Mouse (Mus musculus) limb, embryonic 12.5 days (tissue): Measurements from ENCODE around the gene Esp22. TPM values are rescaled to one million over a fixed set of nuclear protein-coding genes. Genes with fewer than 3 reads are reported as not detected.
"Not testable (repeated sequence)": the region's sequence is repeated elsewhere in the genome, so short reads cannot be mapped to it uniquely, and the experiment has no call there.

Experiments used
- ATAC-seq: fragments of 200-750 bp; cut with Nextera tagmentation; 2 replicates; pipeline ENCODE4 v1.8.0; 2017; ENCODE audit warnings: low read depth, moderate TSS enrichment; ENCODE audit not compliant: insufficient number of reproducible peaks, insufficient read depth, low FRiP score, low TSS enrichment
- H3K27ac ChIP-seq: fragments of 300-500 bp; sonication (generic); 2 replicates; pipeline ENCODE4 v1.5.1; 2016; ENCODE audit warnings: mild to moderate bottlenecking, moderate library complexity
- H3K27me3 ChIP-seq: fragments of 300-500 bp; sonication (generic); 2 replicates; pipeline ENCODE4 v1.6.1; 2016; ENCODE audit warnings: mild to moderate bottlenecking, moderate library complexity
- H3K36me3 ChIP-seq: fragments of 300-500 bp; sonication (generic); 2 replicates; pipeline ENCODE4 v1.6.1; 2016; ENCODE audit warnings: mild to moderate bottlenecking, moderate library complexity
- H3K4me1 ChIP-seq: fragments of 300-500 bp; sonication (generic); replicated peaks from 2 replicates; pipeline ENCODE4 v1.6.1; 2016
- H3K4me2 ChIP-seq: fragments of 300-500 bp; sonication (generic); 2 replicates; pipeline ENCODE4 v1.6.1; 2016; ENCODE audit warnings: mild to moderate bottlenecking, moderate library complexity
- H3K4me3 ChIP-seq: fragments of 300-500 bp; sonication (generic); replicated peaks from 2 replicates; pipeline ENCODE4 v1.5.1; 2016; ENCODE audit warnings: mild to moderate bottlenecking
- H3K9ac ChIP-seq: fragments of 300-500 bp; sonication (generic); replicated peaks from 2 replicates; pipeline ENCODE4 v1.6.1; 2016; ENCODE audit warnings: mild to moderate bottlenecking, moderate library complexity
- H3K9me3 ChIP-seq: fragments of 300-500 bp; sonication (generic); 2 replicates; pipeline ENCODE4 v1.6.1; 2016; ENCODE audit warnings: mild to moderate bottlenecking, moderate library complexity
- WGBS: fragments of 180-500 bp; shearing (Covaris S2); methylation state at CpG from one replicate; pipeline ENCODE4 v1.1.7; 2016; 5-methylcytosine and 5-hydroxymethylcytosine counted together
- polyA plus RNA-seq: library from polyadenylated mRNA; unstranded; fragments of >200 nt; fragmentation: Nextera tagmentation; extraction: Ambion mirVana; gene quantifications from 2 replicates; pipeline ENCODE4 v1.2.1, GENCODE M21; 2016

Esp22 gene
- polyA plus RNA-seq, result not detected in 2 replicates

DNA sequence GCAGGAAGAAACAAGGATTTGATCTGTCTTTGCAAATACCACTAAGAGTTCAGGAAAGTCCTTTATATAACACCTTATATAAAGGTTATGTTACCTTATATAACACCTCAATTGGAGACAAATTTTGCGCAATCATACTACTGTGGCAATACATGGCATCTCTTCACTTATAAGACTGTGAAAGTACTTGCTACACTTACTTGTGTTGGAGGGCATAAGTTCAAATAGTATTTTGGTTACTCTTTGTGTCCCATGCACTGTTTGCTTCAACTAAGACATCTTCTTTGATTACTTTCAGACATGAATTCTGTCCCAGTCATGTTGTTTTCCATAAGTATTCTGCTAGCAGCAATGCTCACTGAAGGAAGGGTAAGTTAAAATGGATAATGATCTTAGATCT is at the start of gene Esp22:
TSS of gene Esp22 (plus strand) at position 301 of the 400 bp plus-strand sequence.
- Histone ChIP-seq H3K4me3 (no peak within 1 kb of the TSS), H3K4me1 (no peaks in the 10 kb centered on the region), H3K27me3 (no peaks in the 10 kb centered on the region), H3K9me3 (peaks cover 18% of the 10 kb centered on the region), H3K9ac (no peak within 1 kb of the TSS), H3K4me2 (no peak within 1 kb of the TSS), H3K27ac (no peak within 1 kb of the TSS), H3K36me3 (no peaks in the 10 kb centered on the region)
- WGBS, result 90% methylated on average over 1 of the region's 1 CpGs
- no peak for ATAC-seq

DNA sequence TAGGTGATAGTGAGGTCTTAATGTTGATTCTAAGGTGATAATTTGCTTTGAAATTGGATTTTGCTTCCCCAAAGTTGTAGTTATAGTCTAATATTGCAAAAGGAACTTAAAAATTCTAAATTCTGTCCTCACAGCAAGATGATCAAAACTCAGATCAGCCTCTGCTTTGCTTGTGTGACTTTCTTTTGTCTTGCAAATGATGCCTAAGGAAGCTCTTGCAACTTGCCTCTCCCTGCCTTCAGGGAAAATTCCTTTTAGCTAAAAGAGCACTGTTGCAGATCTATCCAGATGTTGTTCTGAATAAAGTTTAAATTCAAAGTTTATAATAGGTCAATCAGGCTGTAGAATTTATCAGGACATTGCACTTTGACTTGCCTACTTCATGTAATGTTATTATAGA is 31.5 kb upstream of the Esp22 start:
- no peaks in the 10 kb centered on the region for H3K4me1 ChIP-seq
- no peaks in the 10 kb centered on the region for H3K36me3 ChIP-seq
- no peak overlapping the region for H3K9ac ChIP-seq
- no peaks in the 10 kb centered on the region for H3K27me3 ChIP-seq
- H3K9me3 ChIP-seq, result peaks cover 26% of the 10 kb centered on the region
- ATAC-seq, result no peak
- H3K4me2 ChIP-seq, result no peak overlapping the region
- H3K4me3 ChIP-seq, result no peak overlapping the region
- H3K27ac ChIP-seq, result no peak overlapping the region

- Histone ChIP-seq H3K27me3 (no peaks in the 10 kb centered on the region), H3K9ac (no peak within 1 kb of the TSS), H3K4me3 (no peak within 1 kb of the TSS), H3K27ac (no peak within 1 kb of the TSS), H3K4me2 (no peak within 1 kb of the TSS), H3K36me3 (no peaks in the 10 kb centered on the region), H3K9me3 (peaks cover 19% of the 10 kb centered on the region), H3K4me1 (no peaks in the 10 kb centered on the region)
- no peak for ATAC-seq
- 55% methylated on average over 1 of the region's 1 CpGs for WGBS
Observed at GRCm38 (mm10) chr17:39076937-39077336, 18.2 kb upstream of the Esp22 start, which contains the start of gene Esp23. Gene Esp23 (minus strand): TSS chr17:39077037.

DNA sequence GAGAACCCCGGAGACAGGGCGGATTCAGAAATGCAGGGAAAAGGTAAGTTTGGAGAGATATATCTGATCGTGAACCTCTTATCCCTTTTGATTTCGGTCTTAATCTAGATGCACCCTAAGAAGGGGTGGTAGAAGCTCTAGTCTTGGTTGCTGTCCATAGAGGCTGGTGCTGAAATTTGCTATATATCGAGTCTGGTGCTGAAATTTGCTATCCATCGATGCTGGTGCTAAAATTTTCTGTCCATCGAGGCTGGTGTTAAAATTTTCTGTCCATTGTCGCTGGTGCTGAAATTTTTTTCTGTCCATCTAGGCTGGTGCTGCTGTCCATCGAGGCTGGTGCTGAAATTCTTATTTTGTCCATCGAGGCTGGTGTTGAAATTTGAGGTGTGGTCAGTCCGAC is 12.0 kb downstream of the Esp22 start:
- not testable (repeated sequence) for H3K27me3 ChIP-seq, H3K4me1 ChIP-seq, H3K27ac ChIP-seq, ATAC-seq, H3K9ac ChIP-seq, H3K4me2 ChIP-seq, H3K36me3 ChIP-seq, H3K4me3 ChIP-seq
- 74% methylated on average over 11 of the region's 11 CpGs for WGBS
- peaks cover 44% of the 10 kb centered on the region for H3K9me3 ChIP-seq

DNA sequence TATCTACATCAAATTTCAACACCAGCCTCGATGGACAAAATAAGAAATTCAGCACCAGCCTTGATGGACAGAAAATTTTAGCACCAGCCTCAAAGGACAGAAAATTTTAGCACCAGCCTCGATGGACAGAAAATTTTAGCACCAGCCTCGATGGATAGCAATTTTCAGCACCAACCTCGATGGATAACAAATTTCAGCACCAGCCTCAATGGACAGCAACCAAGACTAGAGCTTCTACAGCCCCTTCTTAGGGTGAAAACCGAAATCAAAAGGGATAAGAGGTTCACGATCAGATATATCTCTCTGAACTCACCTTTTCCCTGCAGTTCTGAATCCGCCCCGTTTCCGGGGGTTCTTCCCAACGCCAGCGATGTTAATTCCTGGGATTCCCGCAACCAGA is 34.0 kb downstream of the Esp22 start:
- not testable (repeated sequence) for H3K9ac ChIP-seq, H3K4me2 ChIP-seq, H3K4me3 ChIP-seq, H3K4me1 ChIP-seq, H3K27me3 ChIP-seq, ATAC-seq, H3K27ac ChIP-seq, H3K36me3 ChIP-seq
- WGBS, result 74% methylated on average over 12 of the region's 12 CpGs
- peaks cover 20% of the 10 kb centered on the region for H3K9me3 ChIP-seq

Other genes starting within 250 kb of the Esp22 start
- not detected in 2 replicates for gene Esp24, start 58.6 kb upstream of the Esp22 start, polyA plus RNA-seq
- gene Gm21903, start 52.0 kb upstream of the Esp22 start, polyA plus RNA-seq, result not detected in 2 replicates
- not detected in 2 replicates for gene Esp23, start 18.3 kb upstream of the Esp22 start, polyA plus RNA-seq